Mouse (Mus musculus): ENCODE measurements around the gene Foxk1.

Foxk1 gene

GRCm38 (mm10) chr5:142489955-142490707 is 88.8 kb downstream of the Foxk1 start:
- no peak for DNase-seq

- no peak for DNase-seq
Observed at GRCm38 (mm10) chr5:142493307-142493706, 92.0 kb downstream of the Foxk1 start.

- no peak for DNase-seq
Observed at GRCm38 (mm10) chr5:142495321-142496096, 94.2 kb downstream of the Foxk1 start.

- DNase-seq, result peak; percentile 47
Observed at GRCm38 (mm10) chr5:142498964-142499363, 97.7 kb downstream of the Foxk1 start.

- no peak for DNase-seq
Observed at GRCm38 (mm10) chr5:142500918-142501317, 99.6 kb downstream of the Foxk1 start.

- DNase-seq, result peak; percentile 68
Observed at GRCm38 (mm10) chr5:142502414-142502813, 101.1 kb downstream of the Foxk1 start.

- DNase-seq, result no peak
Observed at GRCm38 (mm10) chr5:142504175-142504574, 102.9 kb downstream of the Foxk1 start.

GRCm38 (mm10) chr5:142505695-142506423 is 104.6 kb downstream of the Foxk1 start:
- DNase-seq, result no peak

GRCm38 (mm10) chr5:142509141-142510060 is 108.1 kb downstream of the Foxk1 start:
- no peak for DNase-seq

- no peak for DNase-seq
Observed at GRCm38 (mm10) chr5:142510061-142510414, 108.7 kb downstream of the Foxk1 start.

Measured in right cerebral cortex, postnatal 14 days (tissue).